Mouse (Mus musculus): Measurements from ENCODE around the gene BC107364. TPM values are rescaled to one million over a fixed set of nuclear protein-coding genes. Genes with fewer than 3 reads are reported as not detected.
"Not testable (repeated sequence)": the region's sequence is repeated elsewhere in the genome, so short reads cannot be mapped to it uniquely, and the experiment has no call there.

Gene BC107364
- polyA plus RNA-seq, 1 experiment from 2014 or later: not detected

DNA sequence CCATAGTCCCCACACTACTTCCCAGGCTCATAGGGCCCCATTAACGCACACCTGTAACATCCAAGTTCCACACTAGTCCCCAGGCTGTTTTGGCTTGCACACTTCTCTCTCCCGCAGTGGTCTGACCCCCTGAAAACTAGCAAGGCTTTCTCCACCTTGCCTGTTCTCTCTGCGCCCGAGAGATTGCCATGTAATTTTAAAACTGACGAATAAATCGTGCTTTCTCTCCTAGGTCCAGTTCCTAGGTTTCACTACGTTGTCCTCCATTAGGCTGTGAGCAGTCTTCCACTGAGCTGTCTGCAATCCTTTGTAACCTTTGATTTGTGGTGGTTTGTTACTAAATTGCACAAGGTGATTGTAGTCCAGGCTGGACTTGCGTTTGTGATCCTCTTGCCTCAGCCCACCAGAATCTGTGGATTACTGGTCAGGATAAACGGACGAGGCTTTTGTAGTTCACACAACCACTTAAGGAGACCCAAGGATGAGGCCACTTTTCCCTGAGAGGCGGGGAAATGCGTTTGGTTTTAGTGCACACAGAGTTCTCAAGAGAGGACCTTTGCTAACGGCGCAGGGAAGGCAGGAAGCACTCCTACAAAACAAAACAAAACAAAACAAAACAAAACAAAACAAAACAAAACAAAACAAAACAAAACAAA is 44.6 kb upstream of the BC107364 start:
- peak; percentile 22 for DNase-seq
- not testable (repeated sequence) for H3K9me3 ChIP-seq (ENCODE audit: control insufficient read depth, low read length); ATAC-seq (ENCODE audit: low FRiP score, low TSS enrichment); H3K36me3 ChIP-seq (ENCODE audit: control insufficient read depth, insufficient read depth, low read length); H3K4me1 ChIP-seq (ENCODE audit: control insufficient read depth, insufficient read depth, low read length); H3K9ac ChIP-seq (replicated peaks; ENCODE audit: low read length); H3K27me3 ChIP-seq (ENCODE audit: control insufficient read depth, insufficient read depth, low read length); H3K27ac ChIP-seq (replicated peaks; ENCODE audit: low read depth, low read length)
- Histone ChIP-seq H3K4me2 (ENCODE audit: low read length) (peak overlapping the region; percentile 65), H3K4me3 (replicated peaks; ENCODE audit: low read depth, low read length) (peak overlapping the region; percentile 41)
- WGBS: 13% methylated on average over 14 of the region's 14 CpGs

- no peak overlapping the region for H3K9ac ChIP-seq (replicated peaks; ENCODE audit: low read length)
- no peaks in the 10 kb centered on the region for H3K27me3 ChIP-seq (ENCODE audit: control insufficient read depth, insufficient read depth, low read length)
- ATAC-seq (ENCODE audit: low FRiP score, low TSS enrichment) (no peak), DNase-seq (no peak)
- peak overlapping the region; percentile 65 for H3K4me2 ChIP-seq (ENCODE audit: low read length)
- no peak overlapping the region for H3K27ac ChIP-seq (replicated peaks; ENCODE audit: low read depth, low read length)
- no peak overlapping the region for H3K4me3 ChIP-seq (replicated peaks; ENCODE audit: low read depth, low read length)
- no peaks in the 10 kb centered on the region for H3K36me3 ChIP-seq (ENCODE audit: control insufficient read depth, insufficient read depth, low read length)
- no peaks in the 10 kb centered on the region for H3K4me1 ChIP-seq (ENCODE audit: control insufficient read depth, insufficient read depth, low read length)
- no peaks in the 10 kb centered on the region for H3K9me3 ChIP-seq (ENCODE audit: control insufficient read depth, low read length)
- WGBS: 60% methylated on average over 7 of the region's 7 CpGs
Observed at GRCm38 (mm10) chr3:96496216-96496615, 44.1 kb upstream of the BC107364 start.

- WGBS: 97% methylated on average over 1 of the region's 1 CpGs
- no peaks in the 10 kb centered on the region for H3K4me1 ChIP-seq (ENCODE audit: control insufficient read depth, insufficient read depth, low read length)
- H3K4me3 ChIP-seq (replicated peaks; ENCODE audit: low read depth, low read length): no peak overlapping the region
- no peaks in the 10 kb centered on the region for H3K9me3 ChIP-seq (ENCODE audit: control insufficient read depth, low read length)
- ATAC-seq (ENCODE audit: low FRiP score, low TSS enrichment) (no peak), DNase-seq (no peak)
- no peaks in the 10 kb centered on the region for H3K36me3 ChIP-seq (ENCODE audit: control insufficient read depth, insufficient read depth, low read length)
- H3K9ac ChIP-seq (replicated peaks; ENCODE audit: low read length): no peak overlapping the region
- no peak overlapping the region; the same call in 1 of the 2 replicates for H3K4me2 ChIP-seq (ENCODE audit: low read length)
- H3K27ac ChIP-seq (replicated peaks; ENCODE audit: low read depth, low read length): no peak overlapping the region
- no peaks in the 10 kb centered on the region for H3K27me3 ChIP-seq (ENCODE audit: control insufficient read depth, insufficient read depth, low read length)
Observed at GRCm38 (mm10) chr3:96495490-96496210, 43.5 kb upstream of the BC107364 start.

GRCm38 (mm10) chr3:96494912-96495311 is 42.8 kb upstream of the BC107364 start:
- Histone ChIP-seq H3K4me3 (replicated peaks; ENCODE audit: low read depth, low read length) (no peak overlapping the region), H3K9me3 (ENCODE audit: control insufficient read depth, low read length) (no peaks in the 10 kb centered on the region), H3K4me1 (ENCODE audit: control insufficient read depth, insufficient read depth, low read length) (no peaks in the 10 kb centered on the region), H3K27me3 (ENCODE audit: control insufficient read depth, insufficient read depth, low read length) (no peaks in the 10 kb centered on the region), H3K36me3 (ENCODE audit: control insufficient read depth, insufficient read depth, low read length) (no peaks in the 10 kb centered on the region), H3K4me2 (ENCODE audit: low read length) (no peak overlapping the region), H3K9ac (replicated peaks; ENCODE audit: low read length) (no peak overlapping the region), H3K27ac (replicated peaks; ENCODE audit: low read depth, low read length) (no peak overlapping the region)
- 92% methylated on average over 3 of the region's 3 CpGs for WGBS
- DNase-seq (no peak), ATAC-seq (ENCODE audit: low FRiP score, low TSS enrichment) (no peak)

GRCm38 (mm10) chr3:96494456-96494855 is 42.4 kb upstream of the BC107364 start:
- not testable (repeated sequence) for H3K27ac ChIP-seq (replicated peaks; ENCODE audit: low read depth, low read length); H3K9ac ChIP-seq (replicated peaks; ENCODE audit: low read length); H3K4me2 ChIP-seq (ENCODE audit: low read length); H3K9me3 ChIP-seq (ENCODE audit: control insufficient read depth, low read length); DNase-seq; H3K27me3 ChIP-seq (ENCODE audit: control insufficient read depth, insufficient read depth, low read length); H3K4me3 ChIP-seq (replicated peaks; ENCODE audit: low read depth, low read length); H3K36me3 ChIP-seq (ENCODE audit: control insufficient read depth, insufficient read depth, low read length); H3K4me1 ChIP-seq (ENCODE audit: control insufficient read depth, insufficient read depth, low read length); ATAC-seq (ENCODE audit: low FRiP score, low TSS enrichment)
- 100% methylated on average over 5 of the region's 11 CpGs for WGBS

- not testable (repeated sequence) for DNase-seq; H3K27me3 ChIP-seq (ENCODE audit: control insufficient read depth, insufficient read depth, low read length); ATAC-seq (ENCODE audit: low FRiP score, low TSS enrichment); H3K4me3 ChIP-seq (replicated peaks; ENCODE audit: low read depth, low read length); H3K4me2 ChIP-seq (ENCODE audit: low read length); H3K9ac ChIP-seq (replicated peaks; ENCODE audit: low read length); H3K9me3 ChIP-seq (ENCODE audit: control insufficient read depth, low read length); H3K36me3 ChIP-seq (ENCODE audit: control insufficient read depth, insufficient read depth, low read length); H3K4me1 ChIP-seq (ENCODE audit: control insufficient read depth, insufficient read depth, low read length)
- 32% methylated on average over 6 of the region's 8 CpGs for WGBS
- peak overlapping the region; percentile 75 for H3K27ac ChIP-seq (replicated peaks; ENCODE audit: low read depth, low read length)
Observed at GRCm38 (mm10) chr3:96489636-96490035, 37.5 kb upstream of the BC107364 start.

GRCm38 (mm10) chr3:96488907-96489629 is 37.0 kb upstream of the BC107364 start:
- H3K9ac ChIP-seq (replicated peaks; ENCODE audit: low read length); H3K4me2 ChIP-seq (ENCODE audit: low read length); H3K4me1 ChIP-seq (ENCODE audit: control insufficient read depth, insufficient read depth, low read length); DNase-seq; H3K36me3 ChIP-seq (ENCODE audit: control insufficient read depth, insufficient read depth, low read length); H3K9me3 ChIP-seq (ENCODE audit: control insufficient read depth, low read length): not testable (repeated sequence)
- 0 out of 2 replicates have a peak overlapping the region, but pooled peaks have one; percentile 13 for H3K4me3 ChIP-seq (replicated peaks; ENCODE audit: low read depth, low read length)
- peaks cover 10% of the 10 kb centered on the region; the same call in 1 of the 2 replicates for H3K27me3 ChIP-seq (ENCODE audit: control insufficient read depth, insufficient read depth, low read length)
- WGBS: 0% methylated on average over 9 of the region's 31 CpGs
- peak overlapping the region; percentile 82 for H3K27ac ChIP-seq (replicated peaks; ENCODE audit: low read depth, low read length)
- ATAC-seq (ENCODE audit: low FRiP score, low TSS enrichment): peak; percentile 61

GRCm38 (mm10) chr3:96488290-96488906 is 36.3 kb upstream of the BC107364 start:
- no CpG with 5 or more reads among the region's 55 CpGs for WGBS
- peak; percentile 84 for ATAC-seq (ENCODE audit: low FRiP score, low TSS enrichment)

More at GRCm38 (mm10) chr3:96488290-96488906, 36.3 kb upstream of the BC107364 start:
- Histone ChIP-seq H3K4me3 (replicated peaks; ENCODE audit: low read depth, low read length) (peak overlapping the region; percentile 34), H3K27me3 (ENCODE audit: control insufficient read depth, insufficient read depth, low read length) (peaks cover 10% of the 10 kb centered on the region; the same call in 1 of the 2 replicates), H3K27ac (replicated peaks; ENCODE audit: low read depth, low read length) (peak overlapping the region; percentile 86), H3K9ac (replicated peaks; ENCODE audit: low read length) (peak overlapping the region; percentile 28; the same call in 1 of the 2 replicates), H3K4me2 (ENCODE audit: low read length) (peak overlapping the region; percentile 60)
- H3K9me3 ChIP-seq (ENCODE audit: control insufficient read depth, low read length); H3K4me1 ChIP-seq (ENCODE audit: control insufficient read depth, insufficient read depth, low read length); DNase-seq; H3K36me3 ChIP-seq (ENCODE audit: control insufficient read depth, insufficient read depth, low read length): not testable (repeated sequence)
